Mouse (Mus musculus) B cell, adult (primary cell): ENCODE data around the gene Enpp7. TPM values are rescaled to one million over a fixed set of nuclear protein-coding genes. Genes with fewer than 3 reads are reported as not detected.

Experiments
- total RNA-seq: library from RNA; stranded (reverse); gene quantifications from 4 replicates; pipeline ENCODE4 v1.2.4, GENCODE M21; 2023; ENCODE audit not compliant: inconsistent age

The Enpp7 gene
- total RNA-seq, result not detected in 4 replicates

DNA sequence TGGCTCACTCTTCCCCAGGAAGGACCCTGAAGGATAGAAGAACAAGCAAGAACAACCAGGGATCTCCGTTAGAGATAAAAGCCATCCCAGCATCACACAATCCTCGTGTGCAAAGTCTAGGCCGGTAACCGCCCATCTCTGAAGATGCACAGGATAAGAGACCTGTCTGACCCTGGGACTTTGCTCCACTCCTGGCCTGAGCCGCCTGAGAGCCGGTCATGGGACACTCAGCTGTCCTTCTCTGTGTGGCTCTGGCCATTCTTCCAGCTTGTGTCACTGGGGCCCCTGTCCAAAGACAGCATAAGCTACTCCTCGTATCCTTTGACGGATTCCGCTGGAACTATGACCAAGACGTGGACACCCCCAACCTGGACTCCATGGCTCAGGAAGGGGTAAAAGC, at the start of gene Enpp7:
TSS of gene Enpp7 (plus strand) at position 190 of the 400 bp plus-strand sequence.

DNA sequence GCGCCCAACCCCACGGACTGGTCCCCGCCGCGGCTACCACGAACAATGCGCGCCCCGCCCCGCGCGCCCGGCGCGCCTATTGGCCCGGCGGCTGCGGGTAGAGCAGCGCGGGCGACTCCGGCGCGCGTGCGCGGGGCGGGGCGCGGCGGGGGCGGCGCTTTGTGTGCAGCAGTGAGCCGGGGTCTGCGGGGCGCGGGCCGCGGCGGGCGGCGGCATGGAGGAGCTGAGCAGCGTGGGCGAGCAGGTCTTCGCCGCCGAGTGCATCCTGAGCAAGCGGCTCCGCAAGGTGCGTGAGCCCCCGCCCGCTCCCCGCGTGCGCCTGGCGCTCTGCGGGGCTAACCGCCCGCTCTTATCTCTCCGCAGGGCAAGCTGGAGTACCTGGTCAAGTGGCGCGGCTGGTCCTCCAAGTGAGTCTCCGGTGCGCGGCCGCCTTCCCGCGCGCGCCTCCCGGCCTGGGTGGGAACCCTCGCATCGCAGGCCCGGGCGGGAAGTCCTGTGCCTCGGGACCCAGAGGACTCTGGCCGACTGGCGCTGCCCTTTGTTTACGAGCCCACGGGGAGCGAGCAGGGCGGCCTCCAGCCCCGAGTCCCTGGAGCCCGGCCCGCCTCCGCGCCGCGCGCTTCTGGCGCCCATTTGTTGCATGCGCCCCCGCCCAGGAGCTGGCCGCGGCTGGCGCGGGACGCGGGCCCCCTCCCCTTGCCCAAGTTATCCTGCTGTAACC, 35.1 kb downstream of the Enpp7 start, which contains the start of gene Cbx2:
TSS of gene Cbx2 (plus strand) at position 68 of the 721 bp plus-strand sequence.

DNA sequence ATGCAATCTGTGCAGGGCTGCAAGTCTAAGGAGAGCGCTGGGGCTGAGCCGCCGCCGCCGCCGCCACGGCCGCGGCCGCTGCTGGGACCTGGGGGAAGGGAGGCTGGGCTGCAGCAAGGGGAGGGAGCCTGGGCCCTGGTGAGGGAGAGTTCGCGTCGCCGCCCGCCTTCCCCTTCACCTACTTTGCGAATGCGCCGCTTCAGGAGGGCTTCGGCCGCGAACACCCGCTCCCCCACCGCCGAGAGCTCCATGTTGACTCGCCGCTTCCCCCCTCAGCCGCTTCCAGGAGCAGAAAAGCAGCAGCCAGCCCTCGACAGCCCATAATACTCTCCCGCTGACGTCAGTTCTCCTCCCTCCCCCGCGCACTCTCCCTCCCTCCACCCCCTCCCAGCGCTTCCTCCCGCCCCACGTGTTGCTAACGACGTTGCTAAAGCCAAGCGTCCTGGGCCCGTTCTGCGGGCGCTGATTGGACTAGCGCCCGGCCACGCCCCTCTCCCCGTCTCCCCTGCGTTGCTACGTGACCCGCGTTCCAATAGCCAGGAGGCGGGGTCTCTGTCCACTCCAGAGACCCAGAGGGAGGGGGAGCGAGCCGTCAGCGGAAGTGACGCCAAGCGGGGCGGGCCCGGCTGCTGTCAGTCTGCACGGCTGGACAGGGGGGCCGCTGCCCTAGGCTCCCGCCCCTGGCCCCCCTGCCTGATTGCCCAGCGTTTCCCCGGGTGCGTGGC, 52.8 kb downstream of the Enpp7 start, which contains the start of gene Cbx8:
TSS of gene Cbx8 (minus strand) at position 370 of the 725 bp plus-strand sequence.

Other genes with a start within 250 kb of the Enpp7 start
- gene Rbfox3, start 76.6 kb upstream of the Enpp7 start, total RNA-seq, result not detected in 4 replicates
- gene Cbx2, start 34.8 kb downstream of the Enpp7 start, total RNA-seq, result 5.9 to 8.5 TPM (median 6.3 TPM) in 4 replicates
- 15.4 to 19.6 TPM (median 17.5 TPM) in 4 replicates for gene Cbx8, start 52.8 kb downstream of the Enpp7 start, total RNA-seq
- 78.9 to 91.0 TPM (median 87.1 TPM) in 4 replicates for gene Cbx4, start 98.0 kb downstream of the Enpp7 start, total RNA-seq
- gene Tbc1d16, start 240.3 kb downstream of the Enpp7 start, total RNA-seq, result 0.06 to 1.4 TPM (median 0.18 TPM) in 4 replicates
- gene Ccdc40, start 240.4 kb downstream of the Enpp7 start, total RNA-seq, result 0.21 to 0.80 TPM (median 0.36 TPM) in 4 replicates